Mouse (Mus musculus) embryonic fibroblast, embryonic 13.5 days (primary cell): ENCODE data around the gene Dgke.

ENCODE experiments used
- CTCF ChIP-seq: IDR thresholded peaks from 2 replicates; pipeline ENCODE4 v1.5.1; 2011; ENCODE audit warnings: mild to moderate bottlenecking, control low read depth, low read length, moderate library complexity, borderline replicate concordance; ENCODE audit not compliant: insufficient read depth
- POLR2A ChIP-seq: IDR thresholded peaks from 2 replicates; pipeline ENCODE4 v1.6.1; 2011; ENCODE audit warnings: low read depth, mild to moderate bottlenecking, control low read depth, low read length, moderate library complexity

GRCm38 (mm10) chr11:88989530-88989929 is 77.1 kb downstream of the Dgke start:
- no peak for TF ChIP-seq CTCF
- TF ChIP-seq POLR2A = no peak
